Mouse (Mus musculus) layer of hippocampus, postnatal 25 days (tissue): Measurements from ENCODE around the gene Cenpb. TPM values are rescaled to one million over a fixed set of nuclear protein-coding genes. Genes with fewer than 3 reads are reported as not detected.
A peak's percentile ranks its signal among the peaks of the same experiment; 100 is the strongest.

ENCODE experiments used
- DNase-seq, 2 experiments: peaks; one replicate each; pipeline ENCODE4 v3.0.0; 2022; ENCODE audit warnings: mixed read lengths in 2 of 2, low spot score in 1 of 2; ENCODE audit errors: extremely low spot score in 1 of 2
- total RNA-seq, 2 experiments: library from RNA; stranded (reverse); gene quantifications; 2 replicates each; pipeline ENCODE4 v1.2.3; 2021

The Cenpb gene
- total RNA-seq, 2 experiments from 2014 or later = 84.8 to 92.4 TPM

DNA sequence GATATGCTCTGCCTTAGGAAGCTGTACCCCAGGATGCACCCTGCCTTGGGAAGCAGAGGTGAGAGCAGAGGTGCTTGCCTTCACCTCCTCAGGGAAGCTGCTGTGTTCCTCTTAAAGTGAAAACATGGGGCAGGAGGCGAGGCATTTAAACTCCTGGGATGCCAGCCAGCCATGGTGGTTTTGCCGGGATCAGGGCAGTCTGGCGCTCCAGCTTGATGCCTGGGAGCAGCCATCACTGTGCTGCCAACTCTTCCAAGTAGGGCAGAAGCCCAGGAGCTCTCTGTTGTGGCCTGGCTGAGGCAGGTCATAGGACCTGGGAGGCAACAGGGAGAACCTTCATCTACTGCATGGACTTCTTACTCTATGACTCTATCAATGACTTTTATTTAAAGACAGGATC is 21.4 kb upstream of the Cenpb start:
- no peak for DNase-seq

DNA sequence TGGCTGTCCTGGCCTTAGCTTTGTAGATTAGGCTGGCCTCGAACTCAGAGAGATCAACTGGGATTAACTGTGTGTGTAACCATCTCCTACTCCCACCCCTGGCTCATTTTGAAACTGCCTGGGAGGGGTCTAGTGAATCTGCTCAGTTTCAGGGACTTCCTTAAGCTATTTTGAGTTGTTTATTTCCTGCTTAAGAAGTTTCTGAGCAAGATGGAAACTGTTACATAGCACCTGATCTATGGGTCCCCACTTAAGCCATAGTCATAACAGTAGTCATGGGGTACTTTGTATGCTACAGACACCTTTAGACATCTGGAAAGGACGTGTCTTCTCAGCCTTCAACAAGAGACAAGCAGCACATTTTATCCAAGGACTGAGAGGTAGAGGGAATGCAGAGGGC is 20.8 kb upstream of the Cenpb start:
- DNase-seq = no peak

- DNase-seq = no peak
Measured at GRCm38 (mm10) chr2:131196606-131197316, 16.9 kb upstream of the Cenpb start.

GRCm38 (mm10) chr2:131191005-131191390 is 11.1 kb upstream of the Cenpb start:
- DNase-seq = no peak

- DNase-seq = no peak
Measured at GRCm38 (mm10) chr2:131190344-131191004, 10.6 kb upstream of the Cenpb start.

DNA sequence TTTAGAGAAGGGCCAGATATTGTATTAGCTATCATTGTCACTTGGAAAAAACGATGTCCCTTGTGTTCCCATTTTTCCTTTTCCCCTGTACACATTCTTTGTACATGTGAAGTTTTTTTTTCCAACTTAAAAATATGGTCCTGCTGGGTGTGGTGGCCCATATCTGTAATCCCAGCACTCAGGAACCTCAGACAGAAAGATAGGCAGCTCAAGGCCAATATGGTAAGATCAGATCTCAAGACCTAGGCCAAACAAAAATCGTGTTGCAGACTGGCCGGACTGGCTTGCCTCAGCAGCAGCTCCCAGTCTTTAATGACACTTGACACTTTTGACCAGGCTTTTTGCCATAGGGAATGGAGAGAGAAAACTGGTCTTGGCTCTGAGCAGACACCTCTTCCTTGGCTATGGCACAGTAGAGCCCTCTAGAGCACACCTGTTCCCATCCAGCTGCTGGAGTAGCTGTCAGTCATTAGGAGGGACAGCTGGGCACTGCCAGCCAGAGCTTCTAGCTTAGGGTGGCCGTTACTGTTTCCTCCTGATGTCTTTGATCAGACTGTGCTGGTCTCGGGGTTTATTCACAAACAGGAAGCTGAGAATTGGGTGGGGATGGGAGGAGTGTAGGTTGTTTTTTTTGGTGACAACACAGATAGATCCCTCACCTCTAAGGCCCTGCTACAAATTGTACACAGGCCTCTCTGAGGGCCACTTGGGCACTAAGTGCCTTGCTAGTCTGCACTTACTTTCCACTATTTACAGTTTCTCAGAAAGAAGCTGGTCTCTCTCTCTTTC is 9.8 kb upstream of the Cenpb start:
- no peak for DNase-seq

DNA sequence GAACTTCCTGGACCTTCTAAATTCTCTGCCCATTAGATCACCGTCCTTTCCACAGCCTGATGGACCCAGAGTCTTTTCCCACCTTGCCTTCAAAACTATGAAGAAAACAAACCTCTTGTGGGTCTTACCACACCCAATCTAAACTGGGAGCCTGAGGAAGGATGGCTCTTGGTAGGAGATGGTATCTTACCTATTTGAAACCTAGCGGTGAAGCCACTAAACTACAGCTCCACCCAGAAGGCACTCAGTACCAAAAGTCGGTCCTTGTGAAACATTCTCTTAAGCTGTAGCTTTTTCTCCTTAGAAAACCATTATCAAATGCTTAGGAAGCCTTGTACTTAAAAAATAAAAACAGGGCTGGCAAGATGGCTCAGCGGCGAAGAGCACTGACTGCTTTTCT is 8.4 kb upstream of the Cenpb start:
- no peak for DNase-seq

DNA sequence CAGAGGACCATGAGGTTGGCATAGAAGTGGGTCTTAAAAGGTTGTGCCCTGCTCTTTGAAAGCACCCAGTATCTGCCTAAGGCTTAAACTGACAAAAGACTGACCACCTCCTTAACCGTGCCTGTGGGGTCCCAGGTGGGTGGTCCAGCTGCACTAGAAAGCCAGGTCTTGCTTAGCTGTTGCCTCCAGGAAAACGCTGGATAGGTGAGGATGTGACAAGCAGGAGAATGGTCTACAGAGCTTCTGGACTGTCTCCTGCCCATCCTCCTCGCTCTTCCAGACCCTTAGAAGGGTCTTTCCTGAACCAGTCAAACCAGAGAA is 7.7 kb upstream of the Cenpb start:
- DNase-seq = no peak

- peak; percentile 63 for DNase-seq
Measured at GRCm38 (mm10) chr2:131186771-131187601, 7.1 kb upstream of the Cenpb start, which contains the start of the genes Cdc25b and Spef1. Gene Cdc25b, plus strand, starts transcription at chr2:131186949. Gene Spef1, minus strand, starts transcription at chr2:131187282.

DNA sequence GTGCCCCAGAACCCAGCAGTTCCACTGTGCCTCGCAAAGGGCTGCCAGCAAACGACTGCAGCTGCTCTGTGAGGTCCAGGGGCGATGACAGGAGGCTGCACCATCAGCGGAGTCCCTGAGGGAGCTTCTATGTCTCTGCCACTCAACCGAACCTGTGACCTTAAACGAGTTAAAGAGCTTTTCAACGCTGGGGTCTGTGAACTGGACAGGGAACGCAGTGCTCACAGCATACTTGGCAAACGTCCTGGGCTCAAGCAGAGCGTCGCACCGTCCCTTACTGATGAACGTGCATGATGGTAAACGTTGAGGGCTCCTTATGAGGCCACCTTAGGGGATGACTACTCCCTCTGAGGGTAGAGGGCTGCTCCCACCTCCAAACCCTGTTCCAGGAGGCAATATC is 6.5 kb upstream of the Cenpb start:
- no peak for DNase-seq

DNA sequence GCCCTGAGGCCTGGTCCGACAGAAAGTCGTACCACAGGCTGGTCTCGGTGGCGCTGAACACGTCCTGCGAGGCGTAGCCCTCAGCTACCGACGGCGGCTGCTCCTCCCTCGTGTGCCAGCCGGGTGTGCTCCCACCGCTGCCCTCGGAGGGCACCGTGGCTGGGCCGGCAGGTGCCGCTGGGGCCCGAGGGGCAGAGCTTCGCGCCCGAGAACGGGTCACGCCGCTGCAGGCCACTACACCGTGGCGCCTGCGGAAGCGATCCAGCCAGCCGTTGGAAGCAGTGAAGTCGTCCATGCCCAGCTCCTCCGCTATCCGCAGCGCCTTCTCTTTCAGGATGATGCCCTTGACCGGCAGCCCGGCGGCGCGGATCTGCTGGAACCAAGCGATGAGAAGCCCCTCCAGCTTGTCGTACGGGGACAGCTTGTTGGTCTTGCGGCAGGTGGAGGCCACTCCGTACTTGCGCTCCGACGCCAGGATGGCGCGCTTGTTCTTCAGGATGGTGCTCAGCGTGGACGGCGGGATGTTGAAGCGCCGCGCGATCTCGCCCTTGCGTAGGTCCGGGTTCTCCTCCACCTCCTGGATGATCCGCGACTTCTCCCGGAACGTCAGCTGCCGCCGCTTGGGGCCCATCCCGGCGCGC is 501 bp downstream of the Cenpb start:
- DNase-seq = peak; percentile 38 to 48

- DNase-seq = no peak
Measured at GRCm38 (mm10) chr2:131178828-131179245, 1.0 kb downstream of the Cenpb start.

DNA sequence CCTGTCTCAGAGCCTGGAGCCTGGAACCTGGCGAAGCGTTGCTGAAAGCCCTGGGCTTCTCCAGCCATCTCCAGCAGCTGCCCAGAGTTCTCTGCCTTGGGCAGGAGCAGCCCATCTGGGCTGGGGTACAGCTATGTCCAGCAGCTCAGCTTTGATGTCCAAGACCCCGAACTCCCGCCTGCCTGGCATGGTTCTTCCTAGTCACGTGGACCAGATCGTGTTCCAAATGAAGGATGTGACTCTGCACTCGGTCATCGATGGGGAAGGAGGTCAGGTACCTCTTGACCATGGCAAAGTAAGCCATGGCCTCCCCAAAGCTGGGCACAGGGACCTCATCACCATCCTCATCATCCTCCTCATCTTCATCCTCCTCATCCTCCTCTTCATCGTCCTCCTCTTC is 1.9 kb downstream of the Cenpb start:
- DNase-seq = no peak

DNA sequence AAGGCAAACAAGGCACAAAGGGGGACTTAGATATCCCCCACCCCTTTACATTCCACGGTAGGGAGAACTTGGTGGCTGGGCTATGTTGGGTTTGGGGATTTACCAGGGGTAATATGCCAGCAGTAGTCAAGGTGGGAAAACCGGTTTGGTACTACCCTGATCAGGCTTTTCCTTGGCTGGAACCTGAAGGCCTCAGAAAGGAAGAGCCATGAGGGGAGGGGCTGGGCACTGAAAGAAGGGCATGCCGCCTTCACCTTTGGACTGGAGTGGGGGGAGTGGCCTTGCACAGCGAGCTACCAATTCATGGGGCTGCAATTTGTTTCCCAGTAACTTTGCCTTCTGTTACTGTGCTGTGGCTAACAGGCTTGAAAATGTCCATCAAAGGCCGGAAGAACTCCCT is 3.4 kb downstream of the Cenpb start:
- no peak for DNase-seq

DNA sequence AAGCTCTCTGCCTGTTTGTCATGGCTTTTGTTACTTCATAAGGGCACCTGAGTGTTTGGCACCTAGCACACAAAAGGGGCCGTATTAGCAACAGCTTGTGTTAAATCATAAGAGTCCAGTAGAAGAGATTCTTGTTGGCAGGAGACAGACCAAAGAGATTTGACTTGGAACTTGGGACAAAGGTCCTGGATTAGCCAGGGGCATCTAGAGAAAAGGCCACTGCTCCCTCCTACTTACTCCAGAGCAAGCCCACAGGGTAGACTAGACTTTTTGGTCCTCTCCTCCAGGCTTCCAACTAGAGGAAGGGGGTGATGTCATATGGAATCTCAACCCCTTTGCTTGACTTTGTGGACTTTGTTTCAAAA is 3.9 kb downstream of the Cenpb start:
- DNase-seq = no peak

DNA sequence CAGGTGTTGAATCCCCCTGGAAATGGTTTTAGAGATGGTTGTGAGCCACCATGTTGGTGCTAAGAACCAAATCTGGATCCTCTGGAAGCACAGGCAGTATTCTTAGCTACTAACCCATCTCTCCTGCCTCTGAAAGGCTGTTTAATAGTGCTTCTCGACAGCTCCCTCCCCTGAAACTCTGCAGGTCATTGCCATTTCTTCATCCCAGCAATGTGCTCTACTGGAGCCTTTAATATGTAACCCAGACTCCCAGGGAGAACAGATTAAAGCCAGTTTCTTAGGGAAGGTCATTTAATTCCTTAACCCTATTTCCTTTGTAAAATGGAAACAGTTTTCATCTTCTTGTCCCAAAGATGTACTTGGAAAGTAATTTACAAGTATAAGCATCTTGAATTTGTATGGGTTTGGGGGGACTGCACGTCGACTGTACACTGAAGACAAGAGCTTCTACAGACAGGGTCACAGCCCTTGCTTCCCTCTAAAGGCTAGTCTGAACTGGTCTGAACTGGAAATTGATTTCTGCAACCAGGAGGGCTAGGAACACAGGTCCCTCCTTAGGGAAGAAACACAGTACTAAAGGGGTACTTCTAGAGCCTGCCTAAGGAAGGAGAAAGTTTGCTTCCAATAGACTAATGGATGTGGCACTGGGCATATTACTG is 4.5 kb downstream of the Cenpb start:
- no peak for DNase-seq

DNA sequence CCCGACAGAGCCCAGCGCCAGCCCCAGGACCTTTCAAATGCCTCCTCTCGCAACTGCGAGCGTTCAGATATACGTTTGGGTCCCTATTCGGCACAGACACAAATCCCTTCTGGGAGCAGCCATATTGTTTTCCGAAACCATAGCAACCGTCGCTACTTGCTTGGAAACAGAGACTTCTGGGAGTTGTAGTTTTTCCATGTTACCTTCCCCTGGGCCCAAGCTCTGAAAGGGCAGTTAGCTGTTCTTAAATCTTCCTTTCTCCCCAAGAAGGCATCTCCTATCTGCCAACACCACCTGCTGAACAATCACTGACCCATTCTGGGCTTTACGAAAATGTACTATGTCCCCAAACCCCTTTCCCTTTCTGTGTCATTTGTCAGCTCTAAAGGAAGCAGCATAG is 5.2 kb downstream of the Cenpb start:
- peak in 1 of 2 experiments; percentile 39 for DNase-seq

DNA sequence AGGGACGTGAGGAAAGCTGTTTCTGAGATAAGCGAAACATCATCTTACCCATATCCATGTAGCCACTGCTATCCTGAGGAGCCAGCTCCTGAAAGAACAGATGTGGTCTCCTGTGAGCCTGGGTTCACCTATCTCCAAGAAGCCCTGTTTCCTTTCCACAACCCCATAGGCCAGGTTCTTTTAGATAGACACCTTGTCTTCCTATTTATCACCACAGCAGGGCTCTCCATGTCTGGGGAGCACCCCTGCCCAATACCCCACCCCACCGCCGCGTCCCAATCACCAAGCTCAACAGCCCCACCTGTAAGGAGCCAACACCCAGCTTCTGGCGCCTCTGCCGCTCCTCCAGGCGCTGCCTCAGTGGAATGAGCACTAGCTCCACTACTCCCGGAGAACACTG is 7.5 kb downstream of the Cenpb start:
- DNase-seq = no peak

DNA sequence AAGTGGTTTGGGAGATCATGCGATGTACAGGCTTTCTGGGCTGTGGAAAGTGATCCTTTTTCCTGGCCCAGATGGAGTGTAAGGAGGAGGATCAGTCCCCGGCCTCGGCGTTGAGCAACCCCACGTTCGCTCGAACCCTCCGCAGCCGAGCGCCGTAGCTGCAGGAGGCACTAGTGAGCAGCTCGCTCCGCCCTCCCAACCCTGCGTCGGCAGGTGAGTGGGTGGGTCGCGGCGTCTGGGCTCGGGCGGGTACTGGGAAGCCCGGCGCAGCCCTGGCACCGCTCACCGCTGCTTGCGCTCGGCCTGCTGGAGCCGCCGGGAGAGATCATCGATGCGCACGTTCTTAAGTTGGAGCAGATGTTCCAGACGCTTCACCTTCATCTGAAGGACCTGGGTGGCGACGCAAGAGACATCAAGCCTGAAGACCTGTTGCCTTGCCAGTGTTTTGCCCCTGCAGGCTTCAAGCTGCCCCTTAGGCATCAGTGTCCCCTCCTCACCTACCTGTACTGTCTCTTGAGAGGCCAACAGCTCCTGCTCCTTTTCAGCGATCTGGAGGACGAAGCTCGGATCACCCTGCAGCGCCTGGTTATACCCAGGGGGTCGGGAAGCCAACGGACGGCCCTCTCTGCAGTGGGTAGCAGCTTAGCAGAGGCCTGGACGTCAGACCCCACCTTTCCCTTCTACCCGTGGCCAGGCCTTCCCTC is 8.3 kb downstream of the Cenpb start:
- DNase-seq = peak; percentile 56 to 63
